ENCODE assay signal across 9 mouse cellular contexts in the genomic region with DNA sequence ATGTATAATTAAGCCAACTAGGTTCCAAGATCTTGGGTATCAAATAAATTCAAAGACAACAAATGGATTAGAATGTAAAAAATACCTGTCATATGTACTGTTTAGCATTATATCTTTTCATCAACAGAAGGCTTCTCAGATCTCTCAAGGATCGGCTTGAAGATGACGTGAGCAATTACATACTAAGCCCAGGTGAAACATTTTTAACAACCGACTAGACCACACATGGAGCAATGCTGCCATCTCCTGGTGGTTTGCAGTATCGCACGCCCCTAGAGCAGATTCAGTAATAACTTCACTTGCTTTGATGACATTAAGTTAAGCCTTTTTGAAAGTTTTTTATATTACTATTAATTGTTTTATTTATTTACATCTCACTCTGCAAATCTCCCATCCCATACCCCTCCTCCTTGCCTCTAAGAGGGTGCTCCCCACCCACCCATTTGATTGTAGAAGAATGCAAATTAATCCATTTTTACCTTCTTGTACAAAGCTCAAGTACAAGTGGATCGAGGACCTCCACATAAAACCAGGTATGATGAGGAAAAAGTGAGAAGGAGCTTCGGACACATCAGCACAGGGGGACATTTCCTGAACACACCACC. TPM values are rescaled to one million over a fixed set of nuclear protein-coding genes. Genes with fewer than 3 reads are reported as not detected.
DNase-seq lines count a peak whose midpoint lies in the region; ATAC-seq and TF ChIP-seq lines count a peak whose summit lies in the region.
"Had no signal": no experiment of that assay in that cellular context is flagged by ENCODE, and none has a peak within 500 bp of the region (broad histone marks: within the 10 kb centered on the region; RNA-seq: fewer than 3 reads in every experiment).

No protein-coding gene starts in this region.

- WGBS in forebrain, embryonic 13.5 days: 16% methylated on average over 7 of the region's 7 CpGs
- WGBS in intestine, embryonic 15.5 days: 13% methylated on average over 7 of the region's 7 CpGs

- no peak for TF ChIP-seq POLR2A in testis, adult 2 months (IDR thresholded peaks at IDR 0.05; ENCODE audit: control insufficient read depth, low read depth, low read length)

- no peak overlapping the region for H3K4me2 ChIP-seq in forebrain, embryonic 13.5 days
- no peak overlapping the region for H3K4me2 ChIP-seq in intestine, embryonic 15.5 days (replicated peaks)
- H3K4me2 ChIP-seq: embryonic facial prominence, embryonic 15.5 days had no signal

- H3K9me3 ChIP-seq in forebrain, embryonic 13.5 days (replicated peaks): no peaks in the 10 kb centered on the region
- H3K9me3 ChIP-seq in intestine, embryonic 15.5 days: no peaks in the 10 kb centered on the region
- H3K9me3 ChIP-seq: embryonic facial prominence, embryonic 15.5 days had no signal

- no peaks in the 10 kb centered on the region for H3K36me3 ChIP-seq in testis, adult 2 months (ENCODE audit: control insufficient read depth, insufficient read depth, low read length)
- peaks cover 8% of the 10 kb centered on the region; the same call in 1 of the 2 replicates for H3K36me3 ChIP-seq in forebrain, embryonic 13.5 days (ENCODE audit: poor library complexity, severe bottlenecking)
- no peaks in the 10 kb centered on the region for H3K36me3 ChIP-seq in intestine, embryonic 15.5 days
- H3K36me3 ChIP-seq: embryonic facial prominence, embryonic 15.5 days had no signal

- peak; percentile 62; the same call in 1 of the 2 replicates for TF ChIP-seq CTCF in testis, adult 2 months (IDR thresholded peaks at IDR 0.05; ENCODE audit: control insufficient read depth, insufficient read depth, insufficient replicate concordance, low read depth, low read length)

- intact Hi-C loops in left cerebral cortex, postnatal 4 days (cut with DNase I): loop anchor here (10.0 kb wide), 1 partner anchor 119 kb away; the partner anchor contains the start of gene AA467197

- ATAC-seq in forebrain, embryonic 13.5 days: peak; percentile 69
- ATAC-seq in intestine, embryonic 15.5 days: peak; percentile 53; the same call in 1 of the 2 replicates
- peak; percentile 88 for ATAC-seq in monocyte, adult 5-6 weeks (replicated peaks; ENCODE audit: insufficient number of reproducible peaks, low FRiP score, low TSS enrichment, poor library complexity, severe bottlenecking)

- no peak for DNase-seq in testis, postnatal 14 days (ENCODE audit: low spot score)
- DNase-seq in c-Kit-positive CD71-positive TER-119-negative erythroid progenitor cells, embryonic 14.5 days (ENCODE audit: low read depth): peak; percentile 35
- DNase-seq in left cerebral cortex, postnatal 4 days: peak; percentile 46
- DNase-seq in testis, postnatal 10 days (ENCODE audit: low spot score): peak; percentile 78

- H3K4me3 ChIP-seq in testis, adult 2 months (ENCODE audit: control insufficient read depth, low read depth, low read length): no peak overlapping the region
- H3K4me3 ChIP-seq in forebrain, embryonic 13.5 days: no peak overlapping the region
- H3K4me3 ChIP-seq in intestine, embryonic 15.5 days (replicated peaks): no peak overlapping the region
- H3K4me3 ChIP-seq: embryonic facial prominence, embryonic 15.5 days had no signal

- no peak overlapping the region for H3K27ac ChIP-seq in testis, adult 2 months (ENCODE audit: control insufficient read depth, insufficient read depth, low read depth, low read length)
- H3K27ac ChIP-seq in forebrain, embryonic 13.5 days: no peak overlapping the region
- H3K27ac ChIP-seq in intestine, embryonic 15.5 days: no peak overlapping the region
- H3K27ac ChIP-seq: embryonic facial prominence, embryonic 15.5 days had no signal

- H3K27me3 ChIP-seq in testis, adult 2 months (ENCODE audit: control insufficient read depth, insufficient read depth, low read length): no peaks in the 10 kb centered on the region
- H3K27me3 ChIP-seq in forebrain, embryonic 13.5 days: peaks cover 8% of the 10 kb centered on the region; the same call in 1 of the 2 replicates
- H3K27me3 ChIP-seq in intestine, embryonic 15.5 days (replicated peaks): no peaks in the 10 kb centered on the region

- no peak overlapping the region for H3K9ac ChIP-seq in forebrain, embryonic 13.5 days
- H3K9ac ChIP-seq in intestine, embryonic 15.5 days: no peak overlapping the region
- H3K9ac ChIP-seq: embryonic facial prominence, embryonic 15.5 days had no signal

- no peaks in the 10 kb centered on the region for H3K4me1 ChIP-seq in testis, adult 2 months (ENCODE audit: control insufficient read depth, insufficient read depth, low read length)
- H3K4me1 ChIP-seq in forebrain, embryonic 13.5 days: no peaks in the 10 kb centered on the region
- no peaks in the 10 kb centered on the region for H3K4me1 ChIP-seq in intestine, embryonic 15.5 days (replicated peaks)
- H3K4me1 ChIP-seq: embryonic facial prominence, embryonic 15.5 days had no signal

RNA-seq across cellular contexts. Expression of gene Sqor, which starts 11.2 kb away (rescaled TPM):
- polyA plus RNA-seq in testis, adult 2 months (2012; rRNA removed): 324 and 336 TPM in 2 replicates
- 2.3 and 5.6 TPM in 2 replicates for polyA plus RNA-seq in forebrain, embryonic 13.5 days (2015; fragmentation: Nextera tagmentation; extraction: Ambion mirVana)
- 25.7 and 27.3 TPM in 2 replicates for polyA plus RNA-seq in intestine, embryonic 15.5 days (2015; fragmentation: Nextera tagmentation; extraction: Ambion mirVana)
- 1 to 10 TPM; 1.6 to 4.1 TPM for total RNA-seq in left cerebral cortex, postnatal 4 days (2021)
- 82.6 to 132 TPM (median 121 TPM) in 3 replicates for total RNA-seq in monocyte, adult 5-6 weeks (2017)

RNA-seq across cellular contexts. Expression of gene Bloc1s6, which starts 15.5 kb away (rescaled TPM):
- polyA plus RNA-seq in testis, adult 2 months (2012; rRNA removed): 21.8 and 36.7 TPM in 2 replicates
- 84.9 and 88.8 TPM in 2 replicates for polyA plus RNA-seq in forebrain, embryonic 13.5 days (2015; fragmentation: Nextera tagmentation; extraction: Ambion mirVana)
- 46.8 and 46.9 TPM in 2 replicates for polyA plus RNA-seq in intestine, embryonic 15.5 days (2015; fragmentation: Nextera tagmentation; extraction: Ambion mirVana)
- total RNA-seq in left cerebral cortex, postnatal 4 days (2021): 10 to 100 TPM; 47.7 to 49.6 TPM
- 20.4 to 28.0 TPM (median 27.2 TPM) in 3 replicates for total RNA-seq in monocyte, adult 5-6 weeks (2017)

RNA-seq across cellular contexts. Expression of gene Slc30a4, which starts 51.4 kb away (rescaled TPM):
- polyA plus RNA-seq in testis, adult 2 months (2012; rRNA removed): 34.9 and 39.5 TPM in 2 replicates
- 4.4 and 4.7 TPM in 2 replicates for polyA plus RNA-seq in forebrain, embryonic 13.5 days (2015; fragmentation: Nextera tagmentation; extraction: Ambion mirVana)
- 10.2 and 10.8 TPM in 2 replicates for polyA plus RNA-seq in intestine, embryonic 15.5 days (2015; fragmentation: Nextera tagmentation; extraction: Ambion mirVana)
- total RNA-seq in left cerebral cortex, postnatal 4 days (2021): 10 to 100 TPM; 36.4 to 40.0 TPM
- 1.1 to 3.7 TPM (median 1.6 TPM) in 3 replicates for total RNA-seq in monocyte, adult 5-6 weeks (2017)

Comparison
In these comparisons a context has a peak if more than half of its experiments do, and no peak if none do; other contexts are left out.
1. RNA of gene Sqor, which starts 11.2 kb away (polyA plus RNA-seq): 324 to 336 TPM in testis, adult 2 months; 25.7 to 27.3 TPM in intestine, embryonic 15.5 days and 2.3 to 5.6 TPM in forebrain, embryonic 13.5 days; every median in the first group is over 10 times any median in the second.
2. Peak in every context shown above with its lines, with median percentiles within 50 percentile points of each other: ATAC-seq.